Mouse (Mus musculus) kidney, adult 9 months (tissue): ENCODE results near the gene Mafg.
"Not testable (repeated sequence)": the region's sequence is repeated elsewhere in the genome, so short reads cannot be mapped to it uniquely, and the experiment has no call there.

Experiments used
- DNase-seq: peaks from one replicate; pipeline ENCODE4 v3.0.0; 2022

Gene Mafg

DNA sequence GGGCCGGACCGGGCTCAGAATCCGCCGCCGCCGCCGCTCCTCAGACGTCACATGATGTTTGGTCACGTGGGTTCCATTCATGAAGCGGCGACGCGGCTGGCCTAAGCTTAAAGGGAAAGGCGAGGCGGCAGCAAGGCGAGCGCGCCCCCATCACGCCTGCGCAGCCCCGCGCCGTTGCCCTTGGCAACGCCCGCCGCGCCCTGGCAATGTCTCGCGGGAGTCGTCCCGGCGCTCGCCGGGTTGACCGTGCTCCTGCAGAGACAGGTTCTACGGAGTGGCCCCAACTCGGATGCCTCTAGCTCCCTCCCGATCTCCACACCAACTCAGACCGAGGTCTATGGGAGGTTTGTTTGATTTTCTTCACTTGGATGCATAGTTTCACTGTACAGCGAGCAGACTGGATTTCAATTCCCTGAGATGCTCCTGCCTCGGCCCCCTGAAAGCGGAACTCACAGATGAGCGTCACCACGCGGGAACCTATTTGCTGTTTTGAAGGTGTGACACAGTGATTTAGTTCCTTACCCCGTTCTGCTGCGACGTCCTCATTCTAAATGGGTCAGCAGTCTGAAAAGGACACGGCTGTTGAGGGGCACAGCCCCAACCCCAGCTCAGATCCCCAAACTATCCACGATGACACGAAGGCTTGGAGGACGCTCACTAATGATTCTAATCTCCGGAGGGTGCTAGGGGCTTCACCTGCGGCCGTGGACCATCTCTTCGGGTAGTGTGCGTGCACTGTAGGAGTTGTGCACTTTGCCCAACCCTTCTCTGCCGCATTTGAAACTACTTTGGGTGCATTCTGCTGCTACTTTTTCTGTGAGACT lies at the start of gene Mafg:
TSS of gene Mafg (minus strand) at position 81 of the 824 bp plus-strand sequence.
- DNase-seq, result peak; percentile 96

DNA sequence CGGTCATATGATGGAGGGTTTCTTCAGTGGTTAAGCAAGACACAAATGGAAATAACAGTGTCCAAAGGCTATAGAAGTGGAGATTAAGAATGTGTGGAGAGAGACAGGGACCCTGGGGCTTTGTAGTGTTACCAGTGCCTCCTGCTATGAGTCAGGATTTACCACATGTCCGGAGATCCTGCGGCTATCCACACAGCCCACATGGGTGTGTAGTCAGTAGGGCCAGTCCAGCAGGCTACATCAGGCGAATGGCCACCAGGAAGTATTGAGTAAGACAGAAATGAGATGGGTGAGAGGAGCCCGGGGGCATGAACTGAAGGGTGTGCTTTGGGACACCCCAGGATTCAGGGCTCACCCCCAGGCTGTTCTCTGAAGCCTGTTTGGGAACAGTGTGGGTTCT lies 49.3 kb upstream of the Mafg start:
- no peak for DNase-seq

DNA sequence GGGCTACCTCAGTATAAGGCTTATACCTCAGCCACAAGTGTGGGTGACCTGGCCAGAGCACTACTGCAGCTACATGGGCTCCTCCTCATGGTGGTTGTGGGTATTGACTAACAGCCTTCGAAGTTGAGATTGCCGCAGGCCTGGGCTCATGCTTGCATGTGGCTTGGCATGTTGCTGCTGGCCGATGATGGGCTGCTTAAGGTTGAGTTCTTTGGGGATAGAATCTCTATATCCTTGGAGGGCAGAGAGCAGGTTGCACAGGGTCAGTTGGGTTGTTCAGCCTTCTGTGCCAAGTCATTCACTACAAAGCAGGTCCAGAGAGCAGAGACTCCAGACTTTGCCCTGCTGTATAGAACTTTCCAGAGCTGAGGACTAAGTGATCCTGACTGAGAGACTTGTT lies 46.5 kb upstream of the Mafg start:
- DNase-seq, result peak; percentile 92

DNA sequence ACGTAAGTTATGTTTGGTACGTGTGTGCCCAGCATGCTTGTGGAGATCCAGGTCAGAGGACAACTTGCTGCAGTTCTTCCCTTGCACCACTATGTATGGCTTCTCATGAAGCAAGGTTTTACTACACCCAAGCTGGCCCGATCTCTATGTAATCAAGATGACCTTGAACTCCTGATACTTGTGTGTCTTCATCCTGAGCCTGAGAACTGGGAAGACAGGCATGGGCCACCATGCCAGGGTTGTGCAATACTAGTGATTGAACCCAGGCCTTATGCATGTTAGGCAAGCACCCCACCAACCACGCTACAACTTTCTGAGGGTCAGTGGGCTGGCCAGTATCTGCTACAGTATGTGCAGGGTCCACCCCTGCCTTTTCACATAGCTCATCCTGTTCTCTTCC lies 43.6 kb upstream of the Mafg start:
- no peak for DNase-seq

DNA sequence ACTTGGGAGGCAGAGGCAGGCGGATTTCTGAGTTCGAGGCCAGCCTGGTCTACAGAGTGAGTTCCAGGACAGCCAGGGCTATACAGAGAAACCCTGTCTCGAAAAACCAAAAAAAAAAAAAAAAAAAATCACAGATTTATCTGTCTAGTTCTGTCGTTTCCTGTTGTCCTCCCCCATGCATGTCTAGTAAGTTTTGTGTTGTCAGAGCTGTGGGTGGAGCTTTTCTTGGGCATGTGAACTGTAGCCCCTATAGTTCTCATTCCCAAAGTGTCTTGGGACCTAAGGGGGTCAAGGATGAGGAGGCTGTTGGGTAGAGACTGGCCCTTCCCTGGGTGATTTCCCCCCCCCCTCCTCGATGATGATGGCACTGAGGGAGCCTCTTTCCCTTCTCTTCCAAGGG lies 42.5 kb upstream of the Mafg start:
- not testable (repeated sequence) for DNase-seq

DNA sequence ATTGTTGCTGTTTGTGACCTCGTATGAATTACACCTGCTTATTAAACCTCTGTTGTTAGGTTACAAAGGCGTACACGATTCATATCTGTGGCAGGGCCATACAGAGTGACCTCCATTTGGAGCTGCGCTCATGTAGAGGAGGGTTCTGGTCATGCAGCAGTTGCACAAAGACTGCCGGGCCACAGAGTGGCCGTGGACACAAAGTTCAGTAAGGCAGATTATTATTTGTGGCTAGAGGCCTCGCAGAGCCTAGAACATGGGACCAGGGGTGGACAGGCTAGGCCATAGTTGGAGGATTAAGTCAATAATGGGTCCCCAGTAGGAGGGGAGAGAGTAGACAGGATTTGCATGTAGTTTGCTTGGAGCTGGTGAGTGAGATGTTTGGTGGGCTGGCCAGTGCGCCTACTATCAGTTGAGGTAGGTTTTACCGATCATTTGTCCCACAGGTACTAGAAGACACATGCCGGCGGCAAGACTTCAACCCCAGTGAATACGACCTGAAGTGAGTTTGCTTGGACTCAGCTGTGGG lies 40.3 kb upstream of the Mafg start:
- no peak for DNase-seq

DNA sequence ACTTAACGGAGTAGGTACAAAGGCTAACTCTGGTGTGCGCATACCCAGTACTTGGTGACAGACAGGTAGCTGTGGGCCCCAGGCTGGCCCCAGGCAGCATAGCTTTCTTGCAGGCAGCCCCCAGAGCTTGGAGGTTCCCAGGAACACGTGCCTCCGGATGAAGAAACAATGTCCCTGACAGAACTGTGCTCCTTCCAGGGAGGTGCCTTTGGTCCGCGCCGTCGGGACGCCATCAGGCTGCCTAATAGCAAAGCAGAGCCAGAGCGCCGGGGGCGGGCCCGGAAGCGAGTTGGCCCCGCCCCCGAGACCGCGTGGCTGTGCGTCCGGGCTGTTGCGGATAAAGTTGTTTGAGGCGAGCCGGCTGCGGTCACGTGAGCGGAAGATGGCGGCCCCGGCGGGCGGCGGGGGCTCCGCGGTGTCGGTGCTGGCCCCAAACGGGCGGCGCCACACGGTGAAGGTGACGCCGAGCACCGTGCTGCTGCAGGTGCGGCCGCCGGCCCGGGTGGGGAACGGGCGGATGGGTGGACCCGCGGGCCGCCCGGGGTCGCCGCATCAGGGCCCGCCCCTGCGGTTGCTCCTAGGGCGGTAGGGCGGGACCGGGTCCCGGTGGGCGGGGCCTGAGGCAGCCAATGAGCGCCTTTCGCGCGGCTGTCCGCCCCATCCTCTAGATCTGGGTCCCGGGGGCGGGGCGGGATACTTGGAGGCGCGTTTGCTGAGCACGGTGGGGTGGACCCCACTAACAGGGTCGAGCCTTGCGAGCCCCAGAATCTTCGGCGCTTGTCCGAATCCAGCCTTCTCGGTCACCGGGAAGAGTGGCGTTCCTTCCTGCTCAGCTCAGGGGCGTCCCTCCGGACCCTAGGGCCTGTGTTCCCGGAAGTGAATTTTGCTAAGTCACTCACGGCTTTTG lies 39.5 kb upstream of the Mafg start, which contains the start of gene Aspscr1:
TSS of gene Aspscr1 (plus strand) at position 287 of the 907 bp plus-strand sequence.
- DNase-seq, result peak; percentile 97

DNA sequence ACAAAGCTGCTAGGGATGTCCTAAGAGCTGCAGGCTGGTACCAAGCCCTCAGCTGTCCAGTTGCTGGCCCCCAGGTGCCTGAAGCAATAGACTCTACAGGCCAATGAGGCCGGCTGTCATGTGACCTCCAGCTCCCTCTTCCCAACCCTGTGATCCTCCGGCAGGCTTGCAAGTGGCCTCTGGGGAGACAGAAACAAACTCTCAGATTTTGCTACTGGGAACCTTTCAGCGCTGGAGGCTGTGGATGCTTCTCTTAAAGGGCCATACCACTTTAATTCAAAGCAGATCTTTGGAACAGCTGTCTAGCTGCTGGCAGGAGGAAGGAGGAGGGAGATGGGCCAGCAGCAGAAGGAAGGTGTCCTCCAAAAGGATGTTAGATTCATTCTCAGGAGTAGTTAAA lies 33.2 kb upstream of the Mafg start:
- DNase-seq, result no peak

DNA sequence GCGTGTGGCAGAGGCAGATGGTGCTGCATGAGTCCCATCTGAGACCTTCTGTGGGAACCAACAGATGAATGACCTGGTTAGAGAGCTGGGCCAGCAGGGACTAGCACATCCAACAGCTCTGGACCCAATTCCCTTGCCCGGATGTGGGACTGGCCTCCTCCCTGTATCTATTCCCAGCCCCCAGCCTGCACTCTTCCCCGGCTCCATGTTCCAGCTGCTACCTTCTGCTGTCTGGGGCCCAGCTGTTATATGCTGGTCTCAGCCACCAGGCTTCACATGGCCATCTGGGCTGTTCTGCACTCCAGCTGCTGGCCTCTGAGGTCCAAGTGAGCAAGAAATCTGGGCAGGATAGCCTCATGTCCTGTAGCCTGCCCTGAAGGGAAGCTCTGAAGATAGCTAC lies 32.0 kb upstream of the Mafg start:
- no peak for DNase-seq

DNA sequence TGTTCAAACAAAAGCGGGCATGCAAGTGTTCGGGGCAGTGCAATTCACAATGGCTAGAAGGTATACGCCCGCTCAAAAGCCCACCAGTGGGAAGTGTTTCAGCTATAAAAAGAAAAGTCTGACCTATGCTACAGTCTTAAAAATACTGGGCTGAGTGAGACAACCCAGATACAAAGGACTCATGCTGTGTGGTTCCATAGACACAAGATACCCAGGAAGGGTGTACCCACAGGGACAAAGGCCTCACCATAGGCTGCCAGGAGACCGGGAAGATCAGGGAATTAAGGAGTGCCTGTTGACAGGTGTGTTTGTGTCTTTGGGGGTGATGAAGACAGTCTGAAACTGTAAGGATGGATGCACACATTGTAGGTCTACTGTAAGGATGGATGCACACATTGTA lies 30.3 kb upstream of the Mafg start:
- DNase-seq, result no peak

DNA sequence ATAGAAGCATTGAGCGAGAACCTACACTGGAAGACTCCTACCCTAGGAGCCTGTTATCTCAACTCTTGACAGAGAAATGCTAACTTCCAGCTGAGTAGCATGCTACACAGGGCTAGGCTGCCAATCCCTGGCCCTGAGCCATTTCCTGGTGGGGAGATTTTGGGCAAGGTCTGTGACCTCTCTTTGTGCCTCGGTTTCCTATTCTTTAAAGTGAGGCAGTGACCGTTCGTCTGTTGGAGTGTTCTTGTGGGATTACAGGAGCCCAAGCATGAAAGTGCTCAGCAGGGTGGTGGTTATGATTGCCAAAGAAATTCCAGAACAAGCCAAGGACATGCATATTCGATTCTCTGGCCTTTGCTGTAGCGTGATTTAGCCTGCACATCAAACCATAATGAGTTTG lies 29.4 kb upstream of the Mafg start:
- no peak for DNase-seq

DNA sequence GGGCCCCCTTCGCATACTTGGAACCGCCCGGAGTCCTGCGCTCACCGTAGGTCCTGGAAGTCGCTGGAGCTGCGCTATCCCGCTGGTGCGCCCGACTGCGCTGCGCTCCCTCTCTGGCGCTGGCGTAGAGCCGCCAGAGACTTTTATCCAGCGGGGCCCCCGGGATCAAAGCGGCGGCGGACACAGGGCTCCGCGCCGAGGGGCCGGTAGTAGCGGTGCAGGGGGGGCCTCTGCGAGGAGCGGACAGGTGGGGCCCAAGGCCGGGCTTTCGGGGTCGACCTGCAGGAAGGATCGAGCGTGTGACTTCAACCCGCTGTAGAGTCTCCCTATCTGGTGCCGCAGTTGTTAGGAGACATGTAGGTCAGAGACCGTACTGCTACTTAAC lies 27.7 kb upstream of the Mafg start, which contains the start of gene Notum:
TSS of gene Notum (minus strand) at position 100 of the 385 bp plus-strand sequence.
- no peak for DNase-seq

DNA sequence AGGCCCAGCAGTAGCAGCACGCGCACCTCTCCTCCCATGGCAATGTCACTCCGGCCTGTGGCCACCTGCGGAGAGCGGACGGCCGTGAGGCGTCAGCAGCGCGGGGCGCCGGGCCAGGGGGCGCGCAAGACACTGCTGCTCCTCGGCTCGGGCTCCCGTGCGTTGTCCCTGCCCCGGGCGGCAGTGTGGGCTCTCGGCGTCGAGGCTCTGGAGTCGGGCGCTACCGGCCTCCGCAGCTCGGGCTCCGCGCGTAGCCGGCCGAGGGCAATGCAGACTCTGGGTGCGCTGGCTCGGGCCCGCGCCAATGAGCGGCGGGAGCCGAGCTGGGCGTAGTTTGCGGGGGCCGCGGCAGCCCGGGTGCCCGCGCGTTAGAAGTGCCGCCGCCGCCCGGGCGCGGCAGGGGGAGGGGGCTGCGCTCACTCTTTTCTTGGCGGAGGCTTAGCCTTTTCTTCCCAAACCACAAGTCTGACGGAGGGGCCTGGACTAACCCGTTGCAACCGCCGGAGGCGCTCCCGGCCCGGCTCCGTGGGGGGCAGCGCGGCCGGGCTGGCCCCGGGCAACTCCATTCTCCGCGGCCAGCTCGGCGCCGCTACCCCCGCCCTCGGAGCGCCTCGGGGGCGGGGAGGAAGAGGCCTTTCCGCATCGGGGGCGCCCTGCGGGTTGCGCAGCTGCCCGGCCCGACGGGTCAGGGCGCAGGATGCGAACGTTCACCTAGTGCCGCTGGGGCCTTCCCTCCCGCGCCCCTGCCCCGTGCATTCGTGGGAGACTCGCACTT lies 27.1 kb upstream of the Mafg start:
- DNase-seq, result peak; percentile 62

DNA sequence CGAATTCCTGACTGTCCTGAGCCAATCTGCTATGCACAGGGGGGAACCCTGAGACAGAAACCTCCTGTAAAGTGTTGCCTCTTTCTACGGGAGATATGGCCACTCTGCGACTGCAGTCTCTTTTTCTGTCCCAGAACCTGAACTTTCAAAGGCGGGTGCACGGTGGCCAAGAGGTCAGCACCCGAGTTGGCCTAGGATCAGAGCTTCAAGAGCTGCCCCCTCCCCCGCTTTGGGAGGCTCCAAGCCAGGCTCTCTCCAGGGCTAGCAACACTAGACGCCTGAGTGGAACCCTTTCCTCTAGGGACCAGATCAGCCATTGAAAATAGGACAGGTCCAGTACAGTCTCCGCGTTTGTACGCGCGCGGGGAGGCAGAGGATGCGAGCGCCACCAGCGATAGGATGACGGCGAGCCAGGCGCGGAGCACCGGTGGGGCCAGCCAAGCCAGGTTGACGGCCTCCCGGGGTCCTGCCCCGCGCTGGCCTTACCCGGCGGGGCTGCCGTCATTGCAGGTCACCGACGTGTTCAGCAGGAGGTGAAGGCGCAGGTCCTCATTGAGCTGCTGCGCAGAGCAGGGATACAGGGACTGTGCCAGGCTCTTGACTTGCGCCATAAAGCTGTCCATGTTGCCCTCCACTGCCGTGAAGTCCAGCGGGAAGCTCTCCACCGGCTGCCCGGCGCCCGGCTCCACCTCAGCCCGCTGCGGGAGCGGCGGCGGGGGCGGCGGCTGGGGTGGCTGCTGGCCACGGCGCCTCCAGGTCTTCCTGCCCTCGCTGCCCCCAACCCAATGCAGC lies 26.3 kb upstream of the Mafg start:
- DNase-seq, result peak; percentile 36

DNA sequence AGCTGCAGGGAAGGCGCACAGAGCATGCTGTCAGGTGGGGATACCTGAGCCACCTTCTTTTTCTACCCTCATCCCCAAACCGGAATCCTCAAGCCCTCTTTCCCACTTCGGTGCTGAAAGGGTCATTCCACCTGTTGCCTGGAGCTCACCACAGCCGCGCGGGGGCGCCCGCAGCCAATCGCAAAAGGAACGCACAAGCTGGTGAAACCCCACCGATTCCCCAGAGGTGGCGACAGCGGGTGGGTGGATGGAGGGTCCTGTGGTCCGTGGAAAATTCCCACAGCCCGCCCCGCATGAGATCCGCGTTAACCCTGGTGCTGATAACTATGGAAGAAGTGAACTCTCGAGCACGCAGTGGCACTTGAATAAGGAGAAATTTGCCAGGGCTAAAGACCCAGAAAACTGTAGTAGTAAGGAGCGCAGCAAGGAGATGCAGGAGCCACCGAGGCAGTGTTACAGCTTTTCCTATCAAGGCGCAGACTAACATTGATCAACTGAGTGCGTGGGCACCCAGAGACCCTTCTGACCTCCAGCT lies 25.5 kb upstream of the Mafg start:
- DNase-seq, result peak; percentile 87

DNA sequence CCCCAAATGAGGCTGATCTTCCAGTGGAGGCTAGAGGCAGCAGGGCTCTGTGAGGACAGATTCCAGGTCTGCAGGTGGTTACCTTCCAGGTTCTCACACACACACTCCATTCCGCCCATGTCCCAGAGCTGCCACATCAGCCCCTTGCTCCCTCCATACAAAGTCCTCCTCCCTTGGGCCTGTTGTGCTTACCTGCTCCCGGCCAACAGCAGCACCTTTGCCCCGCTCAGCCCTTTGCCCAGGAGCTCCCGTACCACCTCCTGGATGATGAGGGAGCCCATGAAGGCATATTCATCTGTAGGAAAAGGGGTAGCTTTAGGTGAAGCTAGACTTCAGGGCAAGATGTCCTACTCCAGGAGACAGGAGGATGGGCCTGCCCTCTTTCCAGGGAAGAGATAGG lies 23.9 kb upstream of the Mafg start:
- peak; percentile 77 for DNase-seq

DNA sequence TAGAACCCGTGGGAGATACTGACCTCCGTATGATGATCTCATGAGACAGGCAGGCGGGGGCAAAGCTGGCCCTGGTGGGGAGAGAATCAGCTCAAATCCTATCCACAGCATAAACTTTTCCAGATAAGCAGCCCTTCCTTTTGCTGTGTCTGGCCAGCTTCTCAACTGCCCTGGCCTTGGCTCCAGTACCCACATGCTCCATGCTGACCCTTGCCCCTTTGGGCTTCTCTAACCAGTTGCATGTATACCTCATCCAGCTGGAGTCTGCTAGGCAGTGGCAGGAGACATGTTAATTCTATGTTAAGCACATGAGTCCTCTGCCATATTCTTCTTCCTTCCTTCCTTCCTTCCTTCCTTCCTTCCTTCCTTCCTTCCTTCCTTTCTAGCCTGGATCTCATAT lies 21.3 kb upstream of the Mafg start:
- no peak for DNase-seq

DNA sequence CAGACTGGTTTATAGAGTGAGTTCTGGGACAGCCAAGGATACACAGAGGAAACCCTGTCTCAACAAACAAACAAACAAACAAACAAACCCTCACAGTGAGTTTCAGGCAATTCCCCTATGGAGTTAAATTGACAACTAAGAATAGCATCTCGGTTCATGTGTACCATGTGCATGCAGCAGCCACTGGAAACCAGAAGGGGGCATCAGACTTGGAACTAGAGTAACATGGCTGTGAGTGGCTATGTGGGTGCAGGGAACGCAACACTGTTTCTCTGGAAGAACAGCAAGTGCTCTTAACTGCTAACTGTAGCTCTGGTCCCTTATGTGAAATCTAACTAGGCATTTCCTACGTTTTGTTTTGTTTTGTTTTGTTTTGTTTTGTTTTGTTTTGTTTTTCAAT lies 18.5 kb upstream of the Mafg start:
- no peak for DNase-seq

DNA sequence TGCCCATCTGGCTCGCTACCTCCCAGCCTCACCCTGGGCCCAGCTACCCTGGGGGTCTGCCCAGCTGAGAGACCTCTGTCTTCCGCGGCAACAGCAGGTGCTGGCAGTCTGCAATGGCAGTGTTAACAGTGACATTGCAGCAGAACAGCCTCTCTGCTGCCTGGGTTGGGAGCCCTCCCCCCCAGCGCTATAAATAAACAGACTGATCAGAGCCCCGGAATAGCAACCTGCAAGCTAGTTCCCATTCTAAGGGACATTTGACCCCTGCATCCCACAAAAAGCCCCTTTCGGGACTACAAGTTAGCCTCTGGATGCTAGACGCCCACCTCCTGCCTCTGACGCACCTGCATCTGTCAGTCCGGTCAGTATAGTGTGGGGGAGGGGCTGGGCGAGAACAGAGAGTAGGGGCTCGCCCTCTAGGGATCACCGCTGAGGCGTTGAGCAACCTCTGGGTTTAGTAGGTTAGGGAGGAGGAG lies 14.6 kb upstream of the Mafg start, which contains the start of gene Myadml2:
TSS of gene Myadml2 (minus strand) at position 158 of the 476 bp plus-strand sequence.
- no peak for DNase-seq

DNA sequence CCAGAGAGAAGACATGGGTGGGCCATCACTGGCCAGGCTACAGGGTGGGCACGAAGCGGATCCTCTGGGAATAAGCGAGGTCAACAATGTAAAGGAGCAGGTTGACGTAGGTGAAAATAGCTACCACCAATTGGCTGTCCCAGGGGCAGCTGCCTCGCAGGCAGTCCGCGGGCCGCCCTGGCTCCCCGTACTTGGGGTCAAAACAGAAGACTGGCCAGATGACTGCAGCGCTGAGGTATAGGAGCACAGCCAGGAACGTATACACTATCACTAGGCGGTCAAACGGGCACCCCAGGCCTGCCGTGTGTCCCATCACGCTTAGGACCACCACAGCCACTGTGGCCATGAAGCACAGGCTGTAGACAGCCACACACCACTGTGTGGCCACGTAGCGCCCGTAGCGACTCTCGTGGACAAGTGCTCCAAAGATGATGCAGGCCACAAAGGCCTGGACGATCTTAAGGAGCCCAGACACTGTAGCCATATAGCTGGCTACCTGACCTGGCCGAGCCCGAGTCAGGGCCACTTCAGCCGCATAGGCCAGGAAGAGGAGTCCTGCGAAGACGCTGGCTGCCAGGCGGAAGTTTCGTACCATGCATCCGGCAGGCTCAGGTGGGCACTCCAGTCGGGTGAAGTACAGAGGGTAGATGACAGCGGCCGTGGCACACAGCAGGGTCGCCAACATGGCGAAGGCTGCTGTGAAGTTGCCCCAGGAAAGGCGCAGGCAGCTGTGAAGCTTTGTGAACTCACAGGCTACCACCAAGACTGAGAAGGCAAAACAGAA lies 13.8 kb upstream of the Mafg start:
- no peak for DNase-seq

DNA sequence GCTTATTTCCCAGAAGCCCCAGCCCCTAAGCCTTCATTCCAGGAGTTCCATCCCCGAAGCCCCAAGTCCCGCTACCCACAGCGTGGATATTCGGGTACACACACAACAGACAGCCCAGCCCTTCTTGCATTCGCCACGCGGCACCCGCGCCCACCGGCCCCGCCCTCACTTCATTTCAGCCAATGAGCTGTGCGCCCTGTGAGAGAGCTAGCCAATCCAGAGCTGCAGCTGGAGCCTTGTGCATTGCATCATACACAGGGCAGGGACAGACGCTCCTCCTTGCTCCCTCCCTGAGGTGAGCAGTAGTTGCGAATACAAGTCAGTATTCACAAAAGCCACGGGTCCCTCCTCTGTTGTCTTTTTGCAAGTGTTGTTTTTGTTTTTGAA lies 10.2 kb upstream of the Mafg start, which contains the start of gene Pycr1:
TSS of gene Pycr1 (minus strand) at position 169 of the 387 bp plus-strand sequence.
- peak; percentile 95 for DNase-seq
